Mouse (Mus musculus): ENCODE measurements around the gene Zfp687.
"Not testable (repeated sequence)": the region's sequence is repeated elsewhere in the genome, so short reads cannot be mapped to it uniquely, and the experiment has no call there.

The Zfp687 gene

DNA sequence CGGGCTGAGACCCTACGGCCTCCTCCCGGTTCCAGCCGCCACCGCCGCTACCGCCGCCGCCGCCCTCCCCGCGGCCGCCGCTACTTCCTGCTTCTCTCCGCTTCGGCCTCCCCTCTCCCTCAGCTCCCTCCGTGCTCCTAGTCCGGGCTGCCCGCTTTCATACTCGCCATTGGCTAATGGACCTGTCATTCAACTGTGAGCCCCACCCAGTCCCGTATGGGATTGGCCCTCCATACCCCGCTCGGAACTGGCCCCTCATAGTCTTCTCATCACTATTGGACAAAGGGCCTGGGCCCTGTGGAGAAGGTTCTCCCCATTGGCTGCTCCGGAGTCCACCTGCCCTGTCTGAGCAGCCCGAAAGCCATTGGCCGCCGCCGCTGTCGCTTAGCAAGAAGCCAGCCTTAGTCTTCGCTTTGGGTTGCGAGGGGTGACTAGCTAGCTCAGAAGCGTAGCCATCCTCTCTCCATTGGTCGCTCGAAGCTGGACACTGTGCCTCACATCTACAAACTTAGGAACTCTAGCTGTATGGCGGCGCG lies at the start of gene Zfp687:
Gene Zfp687 (minus strand): TSS at position 112 of the 536 bp plus-strand sequence.
- in situ Hi-C loops (cut with MboI, MseI) = no loop called here

DNA sequence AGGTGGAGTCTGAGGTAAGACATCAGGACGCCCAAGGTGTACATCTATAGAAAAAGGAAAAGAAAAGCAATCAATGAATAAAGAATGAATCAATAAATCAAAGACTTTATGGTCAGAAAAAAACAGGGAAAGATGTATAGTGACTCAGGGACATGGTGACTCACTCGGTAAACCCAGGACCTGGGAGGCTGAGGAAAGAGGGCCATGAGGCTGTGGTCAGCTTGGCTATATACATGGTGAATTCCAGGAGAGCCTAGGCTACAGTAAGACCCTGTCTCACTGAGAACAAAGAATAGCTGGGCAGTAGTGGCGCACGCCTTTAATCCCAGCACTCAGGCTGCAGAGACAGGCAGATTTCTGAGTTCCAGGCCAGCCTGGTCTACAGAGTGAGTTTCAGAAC lies 48.5 kb upstream of the Zfp687 start:
- in situ Hi-C loops (cut with MboI, MseI) = no loop called here

DNA sequence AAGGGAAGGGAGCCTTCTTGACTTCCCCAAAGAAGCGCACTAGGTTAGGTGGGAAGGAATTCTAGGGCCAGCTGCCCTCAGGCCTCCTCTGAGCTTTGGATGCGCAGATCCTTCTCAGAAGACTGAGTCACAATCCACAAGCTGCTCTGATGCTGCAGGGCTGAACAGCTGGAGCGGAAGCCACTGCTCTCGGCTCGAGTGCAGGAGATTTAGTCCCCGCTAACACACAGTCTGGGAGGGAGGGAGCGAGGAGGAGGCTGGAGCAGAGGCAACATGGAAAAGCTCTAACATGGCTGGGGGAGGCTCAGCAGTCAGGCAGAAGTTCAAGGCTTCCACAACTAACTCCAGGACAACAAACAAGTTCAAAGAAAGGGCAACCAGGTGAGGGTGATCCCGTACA lies 42.8 kb upstream of the Zfp687 start:
- in situ Hi-C loops (cut with MboI, MseI) = no loop called here

DNA sequence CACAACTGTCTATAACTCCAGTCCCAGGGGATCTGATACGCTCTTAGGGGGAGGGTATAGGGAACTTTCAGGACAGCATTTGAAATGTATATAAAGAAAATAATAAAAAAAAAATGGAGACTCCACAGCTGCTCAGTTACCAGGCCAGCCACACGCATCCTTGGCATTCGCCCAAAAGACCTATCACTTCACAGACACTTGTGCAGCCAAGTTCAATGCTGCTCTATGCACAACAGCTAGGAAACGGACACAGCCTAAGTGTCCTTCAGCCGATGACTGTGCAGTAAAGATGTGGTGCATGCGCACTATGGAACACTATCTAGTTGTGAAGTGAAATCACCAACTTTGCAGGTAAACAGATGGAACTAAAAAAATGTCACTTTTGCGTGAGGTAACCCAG lies 41.0 kb upstream of the Zfp687 start:
- in situ Hi-C loops (cut with MboI, MseI) = no loop called here

DNA sequence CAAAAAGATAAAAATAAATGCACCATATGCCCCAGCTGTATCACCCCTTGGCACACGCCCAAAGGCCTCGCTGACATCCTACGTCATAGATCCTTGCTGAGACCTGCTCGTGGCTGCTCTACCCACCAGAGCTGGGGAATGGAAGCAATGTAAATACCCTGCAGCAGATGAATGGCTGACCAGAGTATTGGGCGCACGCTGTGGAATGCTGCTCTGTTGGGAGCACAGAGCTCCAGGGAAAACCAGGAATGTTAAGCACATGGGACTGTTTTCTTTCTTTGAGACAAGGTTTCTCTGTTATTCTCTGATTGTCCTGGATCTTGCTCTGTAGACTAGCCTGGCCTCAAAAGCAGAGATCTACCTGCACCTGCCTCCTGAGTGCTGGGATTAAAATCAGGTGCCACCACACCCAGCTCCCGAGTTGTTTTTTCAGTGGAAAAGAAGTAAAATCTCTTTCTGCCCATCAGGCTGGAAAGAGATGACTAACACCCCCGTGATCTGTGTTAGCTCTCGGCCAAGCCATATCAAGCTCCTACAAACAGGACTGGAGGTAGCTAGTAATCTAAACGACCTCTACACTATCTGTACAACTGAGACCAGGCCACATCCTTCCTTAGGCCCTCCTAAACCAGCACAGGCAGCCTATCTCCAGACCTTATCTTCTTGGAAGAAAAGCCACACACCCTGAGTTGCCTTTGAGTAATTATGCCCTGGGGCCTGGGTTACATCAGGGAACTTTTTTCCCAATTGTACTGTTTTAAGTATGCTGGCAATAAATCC lies 39.4 kb upstream of the Zfp687 start:
- in situ Hi-C loops (cut with MboI, MseI) = no loop called here

DNA sequence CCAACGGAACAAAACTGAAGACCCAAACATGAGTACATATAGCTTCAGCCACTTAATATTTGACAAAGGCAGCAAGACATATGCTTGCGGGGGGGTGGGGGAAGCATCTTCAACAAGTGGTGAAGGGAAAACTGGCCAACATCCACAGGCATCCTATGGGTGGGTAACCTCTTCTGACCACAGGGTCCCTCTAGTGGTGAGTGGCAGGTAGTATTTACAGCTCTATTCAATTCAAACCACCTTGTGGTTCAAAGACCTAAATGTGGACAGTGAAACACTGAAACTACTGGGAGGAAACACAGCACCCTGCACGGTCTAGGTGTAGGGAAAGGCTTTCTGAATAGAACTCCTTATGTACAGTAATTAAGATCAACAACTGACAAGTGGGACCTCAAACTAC lies 38.5 kb upstream of the Zfp687 start:
- in situ Hi-C loops (cut with MboI, MseI) = no loop called here

DNA sequence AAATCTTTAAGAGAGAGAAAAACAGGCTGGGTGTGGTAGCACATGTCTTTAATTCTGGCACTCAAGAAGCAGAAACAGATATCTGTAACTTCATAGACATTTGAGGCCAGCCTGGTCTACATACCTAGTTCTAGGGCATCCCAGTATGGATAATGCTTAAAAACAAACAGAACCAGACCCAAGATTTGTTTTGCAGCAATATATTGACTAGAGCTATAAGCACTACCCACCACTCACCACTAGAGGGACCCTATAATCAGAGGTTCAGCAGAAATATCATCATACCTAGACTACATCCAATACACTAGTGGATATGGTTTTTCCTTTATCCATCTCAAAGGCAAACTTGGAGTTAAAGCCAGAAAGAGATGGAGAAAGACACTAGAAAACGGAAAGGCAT lies 37.7 kb upstream of the Zfp687 start:
- in situ Hi-C loops (cut with MboI, MseI) = no loop called here

DNA sequence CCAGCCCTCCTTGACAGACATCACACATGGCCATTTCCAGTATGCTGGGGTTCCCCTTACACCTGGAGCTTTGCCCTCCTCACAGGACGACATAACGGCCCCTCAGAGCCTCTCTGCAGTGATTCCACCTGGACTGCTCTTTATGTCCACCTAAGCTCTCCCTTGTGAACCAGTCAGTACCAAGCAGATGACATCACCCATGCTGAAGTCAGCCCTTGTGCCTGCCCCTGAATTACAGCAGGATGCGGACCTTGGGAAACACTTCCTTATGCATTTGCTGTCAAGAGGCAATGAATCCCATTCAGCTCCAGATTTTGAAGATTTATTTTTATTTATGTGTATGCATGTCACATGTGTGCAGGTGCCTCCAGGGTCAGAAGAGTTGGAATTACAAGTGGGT lies 32.7 kb upstream of the Zfp687 start:
- in situ Hi-C loops (cut with MboI, MseI) = no loop called here

DNA sequence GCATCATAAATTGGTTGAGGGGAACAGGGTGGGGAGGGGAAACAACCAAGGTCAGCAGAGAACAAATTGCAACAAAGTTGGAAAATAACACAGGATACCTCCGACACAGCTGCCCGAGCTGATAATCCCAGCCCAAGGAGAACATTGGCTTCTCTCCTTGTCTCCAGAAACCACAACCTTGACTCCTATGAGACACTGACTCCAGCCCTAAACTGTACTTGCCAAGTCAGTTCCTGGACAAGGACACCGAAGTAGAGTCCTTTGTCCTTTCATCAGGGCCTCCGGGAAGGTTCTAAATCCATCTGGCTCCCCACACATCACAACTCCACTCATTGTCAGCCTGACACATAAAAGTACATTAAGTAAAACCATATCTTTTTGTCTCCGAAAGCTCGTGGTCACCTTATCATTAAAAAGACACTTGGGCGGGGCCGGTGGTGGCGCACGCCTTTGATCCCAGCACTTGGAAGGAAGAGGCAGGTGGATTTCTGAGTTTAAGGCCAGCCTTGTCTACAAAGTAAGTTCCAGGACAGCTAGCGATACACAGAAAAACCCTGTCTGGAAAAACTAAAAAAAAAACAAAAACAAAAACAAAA lies 31.3 kb upstream of the Zfp687 start:
- in situ Hi-C loops (cut with MboI, MseI) = no loop called here

DNA sequence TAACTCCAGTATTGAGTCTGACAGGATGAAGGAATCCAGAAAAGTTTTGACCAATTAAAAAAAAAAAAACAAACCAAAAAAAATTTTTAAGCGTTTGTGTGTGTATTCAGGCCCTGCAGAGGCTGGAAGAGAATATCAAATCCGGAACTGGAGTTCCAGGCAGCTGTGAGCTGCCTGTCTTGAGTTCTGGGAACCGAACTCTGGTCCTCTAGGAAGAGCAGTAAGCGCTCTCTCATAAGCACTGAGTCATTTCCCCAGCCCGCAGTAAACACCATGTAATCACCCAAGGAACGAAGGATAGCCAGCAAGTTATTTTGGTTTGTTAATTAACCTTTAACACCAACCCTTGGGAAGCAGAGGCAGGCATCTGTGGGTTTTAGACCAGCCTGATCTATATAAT lies 28.0 kb upstream of the Zfp687 start:
- in situ Hi-C loops (cut with MboI, MseI) = no loop called here

DNA sequence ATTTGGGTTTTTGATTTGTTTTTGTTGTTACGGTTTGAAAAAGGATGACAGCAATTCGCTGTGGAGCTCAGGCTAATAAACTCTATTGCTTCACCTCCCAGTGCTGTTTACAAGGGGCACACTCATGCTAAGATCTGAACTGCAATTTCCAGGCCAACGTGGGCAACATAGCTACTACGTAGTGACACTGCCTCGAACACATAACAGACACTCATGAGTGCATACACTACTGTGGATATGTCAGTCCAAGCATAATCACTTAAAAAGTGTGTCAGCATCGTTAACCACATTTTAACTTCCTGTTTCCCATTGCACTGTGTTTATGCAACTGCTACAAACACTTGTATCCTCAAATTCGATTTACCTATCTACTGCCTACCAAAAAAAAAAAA lies 27.6 kb upstream of the Zfp687 start:
- in situ Hi-C loops (cut with MboI, MseI) = no loop called here

DNA sequence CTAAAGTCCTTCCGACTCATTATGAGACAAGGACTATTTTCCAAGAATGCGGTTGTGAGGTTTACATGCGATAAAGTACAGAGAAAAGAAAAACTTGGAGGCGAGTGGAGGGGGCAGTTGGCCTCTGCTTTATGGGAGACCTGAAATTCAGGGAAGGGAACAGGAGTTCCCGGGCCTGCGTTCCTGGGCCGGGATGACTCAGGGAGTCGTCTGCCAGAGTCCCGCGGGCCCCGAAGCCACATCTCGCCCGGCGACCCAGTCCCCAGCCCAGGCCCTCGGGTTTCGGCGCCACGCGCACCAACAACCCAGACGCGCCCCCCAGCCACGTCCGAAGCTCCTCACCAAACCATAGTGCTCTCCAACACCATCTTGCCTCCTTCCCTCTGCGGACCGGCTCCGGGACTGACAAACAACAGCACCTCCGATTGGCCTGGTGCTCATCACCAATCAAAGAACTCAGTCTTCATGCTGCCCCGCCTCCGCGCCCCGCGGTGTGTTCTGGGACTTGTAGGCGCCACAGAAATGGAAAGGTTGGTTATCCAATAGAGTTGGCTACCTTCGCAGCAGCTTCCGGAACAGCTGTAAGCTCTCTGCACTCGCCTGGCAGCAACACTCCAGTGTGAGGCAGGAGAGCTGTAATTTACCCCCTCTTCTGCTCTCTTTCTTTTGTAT lies 27.1 kb upstream of the Zfp687 start, which contains the start of gene Psmd4:
Gene Psmd4 (minus strand): TSS at position 449 of the 672 bp plus-strand sequence.
- in situ Hi-C loops (cut with MboI, MseI) = no loop called here

DNA sequence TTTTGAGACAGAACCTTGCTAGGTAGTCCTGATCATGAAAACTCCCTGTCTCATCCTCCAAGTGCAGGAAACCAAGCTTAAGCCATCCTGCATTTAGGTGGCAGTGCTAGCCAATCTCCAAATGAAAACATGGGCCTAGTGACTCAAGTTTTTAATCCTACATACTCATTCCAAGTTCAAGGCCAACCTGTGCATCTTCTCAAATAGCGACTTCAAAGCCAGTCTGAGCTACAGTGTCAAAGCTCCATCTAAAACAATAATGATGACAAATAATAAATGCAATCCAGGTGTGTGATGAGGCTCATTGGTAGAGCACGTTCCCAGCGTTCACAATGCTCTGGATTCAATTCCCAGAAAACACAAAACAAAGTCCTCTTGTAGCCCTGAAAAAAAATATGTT lies 26.4 kb upstream of the Zfp687 start:
- in situ Hi-C loops (cut with MboI, MseI) = no loop called here

DNA sequence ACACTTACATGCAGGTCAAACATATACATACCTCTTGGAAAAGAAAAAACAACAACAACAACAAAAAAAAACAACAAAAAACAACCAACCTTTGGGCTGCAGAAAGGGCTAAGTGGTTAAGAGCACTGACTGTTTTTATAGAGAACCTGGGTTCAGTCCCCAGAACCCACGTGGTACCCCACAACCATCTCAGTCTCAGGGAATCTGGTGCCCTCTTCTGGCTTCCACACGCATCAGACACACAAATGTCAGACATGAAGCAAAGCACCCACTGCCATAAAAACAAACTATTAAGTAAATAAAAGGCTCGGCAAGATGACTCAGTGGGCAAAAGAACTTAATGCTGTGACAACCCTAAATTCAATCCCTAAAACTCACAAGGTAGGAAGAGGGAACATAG lies 14.7 kb upstream of the Zfp687 start:
- in situ Hi-C loops (cut with MboI, MseI) = no loop called here

DNA sequence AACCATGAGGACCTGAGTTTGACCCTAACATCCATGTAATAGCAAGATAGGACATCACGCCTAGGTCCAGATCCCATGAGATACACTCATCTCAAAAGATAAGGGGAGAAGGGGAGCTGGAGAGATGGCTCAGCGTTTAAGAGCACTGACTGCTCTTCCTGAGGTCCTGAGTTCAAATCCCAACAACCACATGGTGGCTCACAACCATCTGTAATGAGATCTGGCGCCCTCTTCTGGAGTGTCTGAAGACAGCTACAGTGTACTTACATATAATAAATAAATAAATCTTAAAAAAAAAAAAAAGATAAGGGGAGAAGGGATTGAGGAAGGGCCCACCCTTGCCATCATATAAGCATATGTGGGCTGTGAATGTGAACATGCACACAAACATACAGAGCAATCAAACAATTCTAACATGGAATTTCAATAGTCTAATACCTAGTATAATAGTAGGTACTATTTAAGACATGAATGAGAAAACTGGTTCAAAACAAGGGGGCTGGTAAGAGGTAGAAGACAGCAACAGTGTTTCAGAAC lies 14.1 kb upstream of the Zfp687 start:
- in situ Hi-C loops (cut with MboI, MseI) = not testable (repeated sequence)

DNA sequence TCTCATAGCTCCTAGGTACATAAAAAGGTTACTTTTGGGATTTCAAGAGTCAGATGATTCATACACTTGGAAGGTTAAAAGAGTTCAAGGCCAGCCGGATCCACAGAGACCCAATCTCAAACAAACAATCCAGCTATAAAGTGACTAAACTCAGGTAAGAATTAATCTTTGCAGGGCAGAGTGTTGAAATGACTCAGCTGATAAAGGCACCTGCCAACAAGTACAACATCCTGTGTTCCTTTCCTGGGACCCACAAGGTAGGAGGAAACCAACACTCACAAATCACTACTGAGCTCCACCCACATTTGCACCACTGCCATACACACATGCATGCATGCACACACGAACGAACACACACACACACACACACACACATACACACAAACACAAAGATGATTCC lies 13.4 kb upstream of the Zfp687 start:
- in situ Hi-C loops (cut with MboI, MseI) = no loop called here

DNA sequence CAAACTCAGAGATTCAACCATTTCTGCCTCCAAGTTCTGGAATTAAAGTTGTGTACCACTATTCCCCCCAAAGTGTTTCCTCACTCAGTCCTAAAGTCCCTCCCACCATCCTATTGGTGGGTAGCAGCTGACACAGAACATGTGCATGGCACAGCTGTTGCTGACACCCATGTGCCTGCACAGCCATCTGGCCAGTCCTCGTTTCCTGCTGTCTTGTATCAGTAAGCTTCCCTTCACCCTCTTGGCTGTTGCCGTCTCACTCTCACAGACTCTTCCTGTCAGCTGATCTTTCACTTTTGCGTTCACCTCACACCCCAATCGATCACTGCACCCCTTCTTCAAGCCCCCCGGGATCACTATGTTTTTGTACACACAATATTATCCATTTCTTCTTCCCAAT lies 12.5 kb upstream of the Zfp687 start:
- in situ Hi-C loops (cut with MboI, MseI) = no loop called here

DNA sequence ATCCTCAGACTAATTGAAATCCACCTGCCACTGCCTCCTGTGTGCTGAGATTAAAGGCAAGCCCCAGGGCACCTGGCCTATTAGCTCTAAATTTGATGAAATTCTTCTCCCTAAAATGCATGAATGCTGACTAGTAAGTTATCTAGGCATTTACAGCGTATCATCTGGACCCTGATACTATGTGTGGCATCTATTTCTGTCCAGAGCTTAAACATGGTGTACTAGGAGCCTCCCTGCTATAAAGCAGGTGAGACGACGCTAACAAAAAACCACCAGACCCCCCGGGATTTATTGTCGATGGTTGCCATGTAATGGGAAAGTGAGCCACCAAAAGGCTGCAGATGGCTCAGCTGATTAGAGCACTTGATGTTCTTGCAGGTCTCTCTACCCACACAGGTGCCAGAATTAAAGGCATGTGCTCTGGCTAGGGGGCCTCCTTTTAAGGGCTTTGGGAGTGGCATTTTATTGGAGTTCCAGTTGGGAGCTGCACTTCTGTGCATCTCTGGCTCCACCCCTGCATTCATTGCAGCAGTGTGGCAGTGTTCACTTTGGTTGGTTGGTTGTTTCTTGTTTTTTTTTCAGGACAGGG lies 11.9 kb upstream of the Zfp687 start:
- in situ Hi-C loops (cut with MboI, MseI) = no loop called here

DNA sequence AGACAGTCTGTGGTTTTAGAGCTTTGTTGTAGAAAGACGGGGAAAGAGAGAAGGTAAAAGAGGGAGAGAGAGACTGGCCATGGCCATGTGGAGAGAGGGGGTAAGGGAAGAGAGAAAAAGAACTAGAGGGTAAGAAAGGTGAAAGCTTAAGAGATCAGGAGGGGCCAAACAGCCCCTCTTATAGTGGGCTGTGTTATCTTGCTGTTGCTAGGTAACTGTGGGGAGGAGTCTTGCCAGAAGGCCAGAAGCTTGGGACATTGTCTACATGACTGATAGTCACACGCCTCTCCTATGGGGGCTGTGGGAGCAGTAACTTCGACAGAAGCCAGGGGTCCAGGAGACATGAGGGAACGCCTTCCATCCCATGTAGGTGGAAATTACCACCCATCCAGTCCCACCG lies 10.0 kb upstream of the Zfp687 start:
- in situ Hi-C loops (cut with MboI, MseI) = no loop called here

DNA sequence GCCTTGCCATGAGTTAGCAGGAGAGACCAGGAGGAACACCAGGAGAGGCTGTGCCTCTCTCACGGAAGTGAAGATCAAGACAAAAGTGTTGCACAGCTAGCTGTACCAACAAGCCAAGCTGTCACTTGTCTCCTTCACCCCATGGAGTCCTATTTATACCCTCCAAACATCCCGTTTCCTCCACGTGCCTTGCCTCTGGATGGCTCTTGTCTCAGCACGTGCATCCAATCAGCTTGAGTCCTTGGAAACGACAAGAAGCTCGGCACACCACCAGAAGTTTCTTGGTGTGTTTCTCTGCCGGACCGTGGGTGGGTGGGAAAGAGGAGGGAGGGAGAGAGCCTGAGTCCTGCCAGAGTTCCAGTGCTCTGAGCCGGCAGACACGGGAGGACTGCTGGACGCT lies 9.3 kb upstream of the Zfp687 start:
- in situ Hi-C loops (cut with MboI, MseI) = no loop called here

DNA sequence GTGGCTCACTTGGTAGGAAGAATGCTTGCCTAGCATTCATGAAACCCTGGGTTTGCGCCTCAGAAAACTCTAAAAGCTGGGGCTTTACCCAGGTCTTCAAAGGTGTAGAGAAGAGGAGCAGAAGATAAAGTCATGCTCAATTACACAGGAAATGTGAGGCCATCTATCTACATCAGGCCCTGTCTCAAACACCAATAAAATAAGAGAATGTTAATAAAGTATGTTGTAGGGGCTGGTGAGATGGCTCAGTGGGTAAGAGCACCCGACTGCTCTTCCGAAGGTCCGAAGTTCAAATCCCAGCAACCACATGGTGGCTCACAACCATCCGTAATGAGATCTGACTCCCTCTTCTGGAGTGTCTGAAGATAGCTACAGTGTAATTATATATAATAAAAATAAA lies 5.7 kb upstream of the Zfp687 start:
- in situ Hi-C loops (cut with MboI, MseI) = not testable (repeated sequence)

DNA sequence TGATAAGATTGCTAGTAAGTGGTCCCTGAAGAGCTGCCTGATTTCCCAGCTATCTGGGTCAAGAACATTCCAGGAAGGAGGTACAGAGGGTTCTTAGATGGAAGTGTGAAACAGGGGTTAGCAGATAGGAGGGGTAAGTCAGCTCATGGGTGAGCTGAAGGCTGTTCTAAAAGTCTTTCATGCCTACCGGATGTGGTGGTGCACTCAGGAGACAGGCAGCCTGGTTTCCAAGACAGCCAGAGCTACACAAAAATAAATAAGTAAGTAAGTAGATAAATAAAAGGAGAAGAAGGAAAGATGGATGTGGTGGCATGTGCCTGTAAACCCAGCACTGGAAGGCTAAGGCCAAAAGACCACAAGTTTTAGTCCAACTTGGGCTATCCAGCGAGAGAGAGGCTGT lies 3.5 kb upstream of the Zfp687 start:
- in situ Hi-C loops (cut with MboI, MseI) = no loop called here
